Mouse (Mus musculus) retina, postnatal 7 days (tissue): ENCODE measurements around the gene Gabrr1.

Experiments
- DNase-seq: peaks from one replicate; pipeline ENCODE4 v3.0.0-alpha.2; 2012; ENCODE audit warnings: low read depth, low spot score

Gene Gabrr1

DNA sequence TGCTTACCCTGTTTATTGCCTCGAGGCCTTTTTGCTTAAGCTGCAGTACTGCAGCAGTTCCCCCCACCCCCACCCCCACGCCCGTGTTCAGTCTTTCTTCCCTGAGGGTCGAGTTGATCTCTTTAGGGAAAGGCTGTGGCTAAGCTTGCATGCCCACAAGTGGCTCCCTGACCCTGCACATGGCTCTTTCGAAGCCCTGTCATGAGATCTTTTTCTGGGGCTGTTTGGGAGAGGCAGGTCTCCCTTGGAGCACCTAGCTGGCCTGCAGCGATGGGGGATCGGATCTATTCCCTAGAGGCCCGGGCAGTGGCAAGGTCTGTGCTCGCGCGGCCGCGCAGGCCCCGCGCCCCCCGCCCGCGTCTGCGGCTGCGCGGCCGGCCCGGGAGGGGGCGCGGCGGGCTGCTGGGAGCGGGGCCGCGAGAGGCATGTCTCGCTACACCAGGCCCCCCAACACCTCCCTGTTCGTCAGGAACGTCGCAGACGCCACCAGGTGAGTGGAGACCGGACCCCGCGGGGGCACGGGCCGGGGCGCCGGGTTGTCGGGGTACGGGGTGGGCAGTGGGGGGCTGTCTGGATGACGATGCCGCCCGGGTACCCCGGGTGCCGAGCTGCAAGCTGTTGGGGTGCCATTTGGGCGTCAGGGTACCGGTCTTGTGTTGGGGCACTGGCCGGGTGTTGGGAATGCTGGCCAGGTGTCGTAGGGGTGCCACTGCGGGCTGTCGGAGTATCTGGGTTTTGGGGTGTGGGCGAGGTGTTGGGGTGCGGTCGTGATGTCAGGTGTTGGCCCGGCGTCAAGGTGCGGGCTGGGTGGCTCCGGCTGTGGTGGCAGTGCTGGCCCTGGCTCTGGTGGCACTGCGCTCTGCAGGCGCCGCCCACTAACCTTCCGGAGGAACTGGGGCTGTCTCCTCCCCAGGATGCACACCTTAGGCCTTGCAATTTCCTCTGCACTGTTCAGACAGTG lies 76.8 kb downstream of the Gabrr1 start, which contains the start of gene Srsf12:
TSS of gene Srsf12 (plus strand) at position 111 of the 961 bp plus-strand sequence.
- DNase-seq: no peak
